Mouse (Mus musculus) embryonic facial prominence, embryonic 11.5 days (tissue): Measurements from ENCODE around the gene Zfp658. TPM values are rescaled to one million over a fixed set of nuclear protein-coding genes. Genes with fewer than 3 reads are reported as not detected.

Experiments used
- ATAC-seq: fragments of 200-750 bp; cut with Nextera tagmentation; replicated peaks from 2 replicates; pipeline ENCODE4 v1.8.0; 2017; ENCODE audit warnings: low read depth; ENCODE audit not compliant: insufficient number of reproducible peaks, low FRiP score, low TSS enrichment
- DNase-seq: peaks from one replicate; pipeline ENCODE4 v3.0.0-alpha.2; 2015; ENCODE audit warnings: low spot score
- H3K27ac ChIP-seq: fragments of 300-500 bp; sonication (generic); replicated peaks from 2 replicates; pipeline ENCODE4 v1.5.1; 2014; ENCODE audit warnings: mild to moderate bottlenecking, low read depth, low read length, control low read depth
- H3K27me3 ChIP-seq: fragments of 300-500 bp; sonication (generic); 2 replicates; pipeline ENCODE4 v1.6.1; 2014; ENCODE audit warnings: mild to moderate bottlenecking, low read length, moderate library complexity, mixed read lengths; ENCODE audit not compliant: control insufficient read depth, insufficient read depth
- H3K36me3 ChIP-seq: fragments of 300-500 bp; sonication (generic); replicated peaks from 2 replicates; pipeline ENCODE4 v1.6.1; 2014; ENCODE audit warnings: low read depth, mild to moderate bottlenecking, low read length, moderate library complexity, mixed read lengths; ENCODE audit not compliant: control insufficient read depth, insufficient read depth
- H3K4me1 ChIP-seq: fragments of 300-500 bp; sonication (generic); 2 replicates; pipeline ENCODE4 v1.6.1; 2014; ENCODE audit warnings: low read length, mixed read lengths; ENCODE audit not compliant: control insufficient read depth, insufficient read depth
- H3K4me2 ChIP-seq: fragments of 300-500 bp; sonication (generic); 2 replicates; pipeline ENCODE4 v1.6.1; 2014; ENCODE audit warnings: low read depth, mild to moderate bottlenecking, control low read depth, low read length, moderate library complexity
- H3K4me3 ChIP-seq: fragments of 300-500 bp; sonication (generic); 2 replicates; pipeline ENCODE4 v1.5.1; 2014; ENCODE audit warnings: low read depth, low read length, control low read depth
- H3K9ac ChIP-seq: fragments of 300-500 bp; sonication (generic); replicated peaks from 2 replicates; pipeline ENCODE4 v1.6.1; 2014; ENCODE audit warnings: mild to moderate bottlenecking, control low read depth, low read length
- H3K9me3 ChIP-seq: fragments of 300-500 bp; sonication (generic); replicated peaks from 2 replicates; pipeline ENCODE4 v1.6.1; 2016; ENCODE audit warnings: mild to moderate bottlenecking, low read length, inconsistent platforms, mixed read lengths; ENCODE audit not compliant: control insufficient read depth
- WGBS: fragments of 180-500 bp; shearing (Covaris S2); extraction: QIAGEN DNeasy Blood & Tissue Kit; methylation state at CpG from one replicate; pipeline ENCODE4 v1.1.7; 2014; 5-methylcytosine and 5-hydroxymethylcytosine counted together
- polyA plus RNA-seq: library from polyadenylated mRNA; unstranded; fragments of >200 nt; fragmentation: Nextera tagmentation; extraction: Ambion mirVana; gene quantifications from 2 replicates; pipeline ENCODE4 v1.2.1, GENCODE M21; 2014

Gene Zfp658
- polyA plus RNA-seq: 5.4 and 7.1 TPM in 2 replicates

GRCm38 (mm10) chr7:43562006-43562633, at the start of gene Zfp658:
Gene Zfp658, plus strand, starts transcription at chr7:43562256.
- Histone ChIP-seq H3K36me3 (no peaks in the 10 kb centered on the region), H3K9ac (peak within 1 kb of the TSS; percentile 85), H3K4me3 (peak within 1 kb of the TSS; percentile 70), H3K27ac (peak within 1 kb of the TSS; percentile 82), H3K27me3 (no peaks in the 10 kb centered on the region), H3K4me1 (peaks cover 3% of the 10 kb centered on the region; the same call in 1 of the 2 replicates), H3K4me2 (peak within 1 kb of the TSS; percentile 71), H3K9me3 (no peaks in the 10 kb centered on the region)
- peak; percentile 95 for DNase-seq
- under 1% methylated on average over 27 of the region's 27 CpGs for WGBS
- ATAC-seq: peak; percentile 90

- Histone ChIP-seq H3K4me3 (no peak overlapping the region), H3K27ac (no peak overlapping the region), H3K4me1 (no peaks in the 10 kb centered on the region), H3K9ac (no peak overlapping the region), H3K4me2 (no peak overlapping the region), H3K36me3 (no peaks in the 10 kb centered on the region), H3K9me3 (no peaks in the 10 kb centered on the region), H3K27me3 (no peaks in the 10 kb centered on the region)
- no peak for DNase-seq
- ATAC-seq: no peak
- WGBS: 75% methylated on average over 4 of the region's 4 CpGs
These were observed 49.5 kb upstream of the Zfp658 start for GRCm38 (mm10) chr7:43512519-43512918.

GRCm38 (mm10) chr7:43515076-43515475, 47.0 kb upstream of the Zfp658 start:
- Histone ChIP-seq H3K4me2 (no peak overlapping the region), H3K27me3 (no peaks in the 10 kb centered on the region), H3K4me3 (no peak overlapping the region), H3K27ac (no peak overlapping the region), H3K9ac (no peak overlapping the region), H3K4me1 (no peaks in the 10 kb centered on the region), H3K9me3 (no peaks in the 10 kb centered on the region), H3K36me3 (no peaks in the 10 kb centered on the region)
- DNase-seq (no peak), ATAC-seq (no peak)
- WGBS: 75% methylated on average over 5 of the region's 5 CpGs

- WGBS: 82% methylated on average over 15 of the region's 15 CpGs
- H3K27ac ChIP-seq: no peak overlapping the region
- no peaks in the 10 kb centered on the region for H3K9me3 ChIP-seq
- DNase-seq: no peak
- H3K36me3 ChIP-seq: no peaks in the 10 kb centered on the region
- ATAC-seq: no peak
- H3K9ac ChIP-seq: no peak overlapping the region
- no peak overlapping the region for H3K4me3 ChIP-seq
- no peaks in the 10 kb centered on the region for H3K27me3 ChIP-seq
- H3K4me2 ChIP-seq: no peak overlapping the region
- no peaks in the 10 kb centered on the region for H3K4me1 ChIP-seq
These were observed 43.7 kb upstream of the Zfp658 start for GRCm38 (mm10) chr7:43518341-43518740.

GRCm38 (mm10) chr7:43522776-43523175, 39.3 kb upstream of the Zfp658 start:
- 83% methylated on average over 2 of the region's 2 CpGs for WGBS
- Histone ChIP-seq H3K9ac (no peak overlapping the region), H3K4me2 (no peak overlapping the region), H3K9me3 (no peaks in the 10 kb centered on the region), H3K36me3 (no peaks in the 10 kb centered on the region), H3K4me3 (no peak overlapping the region), H3K27ac (no peak overlapping the region), H3K27me3 (no peaks in the 10 kb centered on the region), H3K4me1 (no peaks in the 10 kb centered on the region)
- DNase-seq: no peak
- ATAC-seq: no peak

- 51% methylated on average over 3 of the region's 3 CpGs for WGBS
- H3K9ac ChIP-seq: no peak overlapping the region
- no peaks in the 10 kb centered on the region for H3K9me3 ChIP-seq
- no peaks in the 10 kb centered on the region for H3K27me3 ChIP-seq
- no peak overlapping the region for H3K27ac ChIP-seq
- H3K4me3 ChIP-seq: no peak overlapping the region
- H3K4me1 ChIP-seq: no peaks in the 10 kb centered on the region
- ATAC-seq: no peak
- no peak overlapping the region for H3K4me2 ChIP-seq
- DNase-seq: no peak
- no peaks in the 10 kb centered on the region for H3K36me3 ChIP-seq
These were observed 36.7 kb upstream of the Zfp658 start for GRCm38 (mm10) chr7:43525313-43525712.

GRCm38 (mm10) chr7:43530216-43530785, 31.8 kb upstream of the Zfp658 start:
- Histone ChIP-seq H3K27me3 (no peaks in the 10 kb centered on the region), H3K4me2 (no peak overlapping the region), H3K9me3 (no peaks in the 10 kb centered on the region), H3K4me3 (no peak overlapping the region), H3K4me1 (no peaks in the 10 kb centered on the region), H3K36me3 (no peaks in the 10 kb centered on the region), H3K27ac (no peak overlapping the region), H3K9ac (no peak overlapping the region)
- ATAC-seq (no peak), DNase-seq (no peak)
- WGBS: 77% methylated on average over 8 of the region's 8 CpGs

- Histone ChIP-seq H3K4me2 (no peak overlapping the region), H3K27me3 (no peaks in the 10 kb centered on the region), H3K36me3 (no peaks in the 10 kb centered on the region), H3K9me3 (no peaks in the 10 kb centered on the region), H3K9ac (no peak overlapping the region), H3K27ac (no peak overlapping the region), H3K4me3 (no peak overlapping the region), H3K4me1 (no peaks in the 10 kb centered on the region)
- WGBS: 85% methylated on average over 9 of the region's 9 CpGs
- no peak for DNase-seq
- ATAC-seq: no peak
These were observed 29.0 kb upstream of the Zfp658 start for GRCm38 (mm10) chr7:43532936-43533505.
